Mouse (Mus musculus) heart, postnatal 0 days (tissue): ENCODE data around the gene Tram2. TPM values are rescaled to one million over a fixed set of nuclear protein-coding genes. Genes with fewer than 3 reads are reported as not detected.

Source experiments
- ATAC-seq: fragments of 200-750 bp; cut with Nextera tagmentation; 2 replicates; pipeline ENCODE4 v1.8.0; 2017; ENCODE audit warnings: low read depth, moderate number of reproducible peaks, moderate library complexity; ENCODE audit not compliant: insufficient read depth
- DNase-seq: peaks from one replicate; pipeline ENCODE4 v3.0.0-alpha.2; 2016; ENCODE audit warnings: low spot score
- H3K27ac ChIP-seq: fragments of 300-500 bp; sonication (generic); 2 replicates; pipeline ENCODE4 v1.5.1; 2014; ENCODE audit warnings: low read depth, mild to moderate bottlenecking
- H3K27me3 ChIP-seq: fragments of 300-500 bp; sonication (generic); 2 replicates; pipeline ENCODE4 v1.6.1; 2014; ENCODE audit warnings: low read length, mixed read lengths; ENCODE audit not compliant: control insufficient read depth, insufficient read depth
- H3K36me3 ChIP-seq: fragments of 300-500 bp; sonication (generic); replicated peaks from 2 replicates; pipeline ENCODE4 v1.6.1; 2014; ENCODE audit warnings: low read length, mixed read lengths; ENCODE audit not compliant: control insufficient read depth, insufficient read depth
- H3K4me1 ChIP-seq: fragments of 300-500 bp; sonication (generic); 2 replicates; pipeline ENCODE4 v1.6.1; 2014; ENCODE audit warnings: antibody characterized with exemption; ENCODE audit not compliant: control insufficient read depth, insufficient read depth
- H3K4me2 ChIP-seq: fragments of 300-500 bp; sonication (generic); 2 replicates; pipeline ENCODE4 v1.6.1; 2014; ENCODE audit warnings: low read depth, mild to moderate bottlenecking, low read length, moderate library complexity
- H3K4me3 ChIP-seq: fragments of 300-500 bp; sonication (generic); 2 replicates; pipeline ENCODE4 v1.5.1; 2014; ENCODE audit warnings: low read depth, low read length
- H3K9ac ChIP-seq: fragments of 300-500 bp; sonication (generic); replicated peaks from 2 replicates; pipeline ENCODE4 v1.6.1; 2014; ENCODE audit warnings: low read depth, low read length, mixed read lengths
- H3K9me3 ChIP-seq: fragments of 300-500 bp; sonication (generic); replicated peaks from 2 replicates; pipeline ENCODE4 v1.6.1; 2016; ENCODE audit warnings: low read length; ENCODE audit not compliant: control insufficient read depth
- CTCF ChIP-seq: IDR thresholded peaks from 2 replicates; pipeline ENCODE4 v1.5.1; 2016; ENCODE audit warnings: antibody characterized with exemption, control low read depth, low read depth
- EP300 ChIP-seq: IDR thresholded peaks from 2 replicates; pipeline ENCODE4 v1.6.1; 2016; ENCODE audit warnings: antibody characterized with exemption, low read depth
- WGBS: fragments of 180-500 bp; shearing (Covaris S2); extraction: QIAGEN DNeasy Blood & Tissue Kit; methylation state at CpG from one replicate; pipeline ENCODE4 v1.1.7; 2014; 5-methylcytosine and 5-hydroxymethylcytosine counted together
- polyA plus RNA-seq: library from polyadenylated mRNA; unstranded; fragments of >200 nt; fragmentation: Nextera tagmentation; extraction: Ambion mirVana; gene quantifications from 2 replicates; pipeline ENCODE4 v1.2.1, GENCODE M21; 2015
- total RNA-seq: library from RNA; depleted of rRNA; stranded (reverse); fragments of >200 nt; gene quantifications from 2 replicates; pipeline ENCODE4 v1.2.3, GENCODE M21; 2014; ENCODE audit warnings: low replicate concordance

Tram2 gene
- total and polyA plus RNA-seq, 2 experiments from 2014 or later: 2.4 TPM

DNA sequence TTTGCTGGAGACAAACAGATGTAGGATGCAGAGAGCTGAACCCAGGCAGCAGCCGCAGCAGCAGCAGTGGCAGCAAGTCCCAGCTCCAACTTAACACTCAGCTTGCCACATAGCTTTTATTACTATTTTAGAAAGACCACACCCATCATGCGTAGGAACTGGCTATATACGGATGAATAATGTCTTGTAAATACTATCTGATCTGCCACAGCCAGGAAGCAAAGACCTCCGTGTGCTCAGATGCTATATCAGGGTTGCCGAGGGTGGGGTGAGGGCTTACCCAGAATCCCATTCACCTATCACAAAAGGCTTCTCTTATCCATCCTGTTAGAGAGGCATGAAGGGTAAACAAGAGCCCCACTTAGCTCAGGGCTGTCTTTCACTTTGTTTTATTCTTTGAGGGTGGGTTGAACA is 26.9 kb downstream of the Tram2 start:
- H3K36me3 ChIP-seq: no peaks in the 10 kb centered on the region
- WGBS: 18% methylated on average over 5 of the region's 5 CpGs
- H3K9me3 ChIP-seq: no peaks in the 10 kb centered on the region
- no peak overlapping the region for H3K4me2 ChIP-seq
- peaks cover 21% of the 10 kb centered on the region for H3K4me1 ChIP-seq
- H3K9ac ChIP-seq: no peak overlapping the region
- no peaks in the 10 kb centered on the region for H3K27me3 ChIP-seq
- TF ChIP-seq CTCF (no peak), EP300 (no peak)
- H3K27ac ChIP-seq: no peak overlapping the region
- ATAC-seq (peak; percentile 41; the same call in 1 of the 2 replicates), DNase-seq (no peak)
- no peak overlapping the region for H3K4me3 ChIP-seq

DNA sequence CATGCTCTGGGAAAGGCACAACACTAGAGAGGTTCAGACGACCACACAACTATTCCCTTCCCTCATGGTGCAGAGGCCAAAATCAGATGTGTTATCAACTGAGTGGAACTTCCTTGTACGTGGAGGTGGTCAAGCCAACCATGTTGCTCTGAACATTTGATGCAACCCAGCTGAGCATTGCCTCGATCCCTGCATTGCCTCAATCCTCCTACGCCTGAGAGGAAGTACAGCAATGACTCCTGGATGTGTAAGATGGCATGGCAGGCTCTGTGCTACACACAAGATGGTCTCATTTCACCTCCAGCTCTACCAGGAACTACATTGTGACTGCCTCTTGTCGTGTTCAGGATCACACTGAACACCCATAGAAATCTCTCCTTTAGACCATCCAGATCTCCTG is 30.0 kb downstream of the Tram2 start:
- no peaks in the 10 kb centered on the region for H3K27me3 ChIP-seq
- H3K4me1 ChIP-seq: peaks cover 21% of the 10 kb centered on the region
- WGBS: 77% methylated on average over 5 of the region's 5 CpGs

GRCm38 (mm10) chr1:21048402-21048801 is 30.6 kb downstream of the Tram2 start:
- no peak overlapping the region for H3K4me2 ChIP-seq
- H3K27me3 ChIP-seq: no peaks in the 10 kb centered on the region
- peaks cover 21% of the 10 kb centered on the region for H3K4me1 ChIP-seq
- 57% methylated on average over 8 of the region's 8 CpGs for WGBS
- H3K9me3 ChIP-seq: no peaks in the 10 kb centered on the region
- H3K36me3 ChIP-seq: no peaks in the 10 kb centered on the region
- H3K27ac ChIP-seq: no peak overlapping the region
- H3K4me3 ChIP-seq: no peak overlapping the region
- H3K9ac ChIP-seq: no peak overlapping the region
- no peak for DNase-seq
- no peak for TF ChIP-seq EP300
- TF ChIP-seq CTCF: no peak
- no peak for ATAC-seq

More for the DNA sequence above, 30.0 kb downstream of the Tram2 start:
- Histone ChIP-seq H3K27ac (no peak overlapping the region), H3K9ac (no peak overlapping the region), H3K4me3 (no peak overlapping the region), H3K36me3 (no peaks in the 10 kb centered on the region), H3K4me2 (no peak overlapping the region), H3K9me3 (no peaks in the 10 kb centered on the region)
- DNase-seq: no peak
- TF ChIP-seq EP300 (no peak), CTCF (no peak)
- no peak for ATAC-seq

DNA sequence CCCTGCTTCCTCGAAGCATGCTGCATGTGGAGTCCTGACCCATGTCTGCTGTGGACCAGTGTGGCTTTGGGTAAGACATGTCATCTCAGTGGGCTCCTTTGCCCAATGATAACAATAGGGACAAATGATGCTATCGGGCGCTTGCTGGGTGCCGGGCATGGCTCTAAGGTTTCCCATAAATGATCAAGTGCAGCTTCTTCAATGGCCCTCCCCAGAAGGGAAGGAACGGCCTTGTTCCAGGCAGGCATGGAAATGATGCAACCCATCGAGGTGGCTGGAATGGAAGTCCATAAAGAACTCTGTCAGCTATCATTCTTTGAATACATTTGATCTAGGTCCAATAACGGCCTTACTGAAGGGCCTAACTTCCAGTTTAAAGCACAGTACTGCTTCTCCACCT is 36.6 kb downstream of the Tram2 start:
- no peak for TF ChIP-seq CTCF
- Histone ChIP-seq H3K36me3 (no peaks in the 10 kb centered on the region), H3K27ac (no peak overlapping the region), H3K4me2 (no peak overlapping the region), H3K4me1 (peaks cover 8% of the 10 kb centered on the region), H3K9ac (no peak overlapping the region), H3K9me3 (no peaks in the 10 kb centered on the region), H3K27me3 (no peaks in the 10 kb centered on the region), H3K4me3 (no peak overlapping the region)
- no peak for ATAC-seq
- no peak for DNase-seq
- 84% methylated on average over 7 of the region's 7 CpGs for WGBS

DNA sequence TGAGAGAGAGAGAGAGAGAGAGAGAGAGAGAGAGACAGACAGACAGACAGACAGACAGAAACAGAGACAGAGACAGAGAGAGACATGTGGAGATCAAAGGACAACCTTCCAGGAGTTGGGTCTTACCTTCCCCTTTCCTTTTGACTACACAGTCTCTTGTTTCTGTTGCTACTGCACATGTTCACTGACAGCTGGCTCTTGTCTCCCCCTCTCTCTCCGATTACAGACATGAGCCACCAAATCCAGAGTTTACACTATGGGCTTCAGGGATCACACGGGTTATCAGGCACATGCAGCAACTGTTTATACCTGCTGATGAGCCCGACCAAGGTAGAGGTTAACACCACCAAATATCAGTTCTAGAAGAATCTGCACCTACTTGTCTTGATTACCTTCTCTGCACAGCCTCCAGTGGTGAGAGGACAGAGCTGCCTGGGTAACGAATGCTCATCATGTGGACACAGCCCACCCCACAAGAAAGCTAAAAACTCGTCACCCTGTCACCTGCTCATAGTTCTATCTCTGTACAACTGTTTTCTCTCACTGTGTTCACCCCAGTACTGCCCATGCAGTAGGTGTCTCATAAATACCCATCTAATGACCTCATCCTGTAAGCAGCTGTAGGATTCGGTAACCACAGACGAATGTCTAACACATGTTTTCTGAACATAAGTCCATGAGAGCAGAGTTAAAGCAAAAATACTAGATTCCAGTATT is 38.3 kb downstream of the Tram2 start:
- Histone ChIP-seq H3K27me3 (no peaks in the 10 kb centered on the region), H3K36me3 (no peaks in the 10 kb centered on the region), H3K4me1 (peaks cover 8% of the 10 kb centered on the region), H3K4me2 (no peak overlapping the region), H3K9me3 (no peaks in the 10 kb centered on the region), H3K9ac (no peak overlapping the region), H3K4me3 (no peak overlapping the region), H3K27ac (no peak overlapping the region)
- DNase-seq (peak; percentile 6), ATAC-seq (peak; percentile 70; the same call in 1 of the 2 replicates)
- TF ChIP-seq EP300 (no peak), CTCF (no peak)
- WGBS: 34% methylated on average over 7 of the region's 7 CpGs

DNA sequence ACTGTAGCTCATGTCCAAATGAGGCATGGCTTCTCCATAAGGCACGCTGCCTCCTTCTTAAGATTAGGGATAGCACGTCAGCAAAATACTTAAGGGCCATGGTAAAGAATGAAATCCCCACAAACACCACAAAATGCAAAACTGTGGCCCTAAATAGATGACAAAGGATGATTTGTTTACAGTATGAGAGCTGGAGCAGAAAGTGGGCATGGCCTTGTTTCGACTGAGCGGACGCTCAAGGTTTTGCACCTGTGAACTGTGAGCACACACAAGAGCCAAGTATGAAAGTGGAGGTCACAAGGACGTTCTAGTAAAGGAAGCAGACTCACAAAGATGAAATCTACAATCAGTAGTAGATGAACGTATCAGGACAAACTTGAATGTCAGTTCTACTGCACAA is 38.9 kb downstream of the Tram2 start:
- H3K4me2 ChIP-seq: no peak overlapping the region
- 85% methylated on average over 7 of the region's 7 CpGs for WGBS
- H3K27me3 ChIP-seq: no peaks in the 10 kb centered on the region
- H3K4me3 ChIP-seq: no peak overlapping the region
- no peak overlapping the region for H3K9ac ChIP-seq
- H3K27ac ChIP-seq: no peak overlapping the region
- ATAC-seq (no peak), DNase-seq (no peak)
- no peaks in the 10 kb centered on the region for H3K36me3 ChIP-seq
- H3K9me3 ChIP-seq: no peaks in the 10 kb centered on the region
- TF ChIP-seq EP300 (no peak), CTCF (no peak)
- peaks cover 8% of the 10 kb centered on the region for H3K4me1 ChIP-seq
